Mouse (Mus musculus): Measurements from ENCODE around the gene Olfr155.

The Olfr155 gene

GRCm38 (mm10) chr4:43851265-43851664 lies at the start of gene Olfr155:
Gene Olfr155, plus strand, starts transcription at chr4:43851565.
- DNase-seq = no peak

GRCm38 (mm10) chr4:43822896-43823550 lies 28.3 kb upstream of the Olfr155 start:
- no peak for DNase-seq

- DNase-seq = no peak
Measured at GRCm38 (mm10) chr4:43823845-43824337, 27.5 kb upstream of the Olfr155 start, which contains the start of gene Olfr156. Gene Olfr156, minus strand, starts transcription at chr4:43823895.

GRCm38 (mm10) chr4:43828806-43829205 lies 22.6 kb upstream of the Olfr155 start:
- no peak for DNase-seq

- no peak for DNase-seq
Measured at GRCm38 (mm10) chr4:43832031-43832430, 19.3 kb upstream of the Olfr155 start.

GRCm38 (mm10) chr4:43833752-43834151 lies 17.6 kb upstream of the Olfr155 start:
- no peak for DNase-seq

GRCm38 (mm10) chr4:43834749-43835148 lies 16.6 kb upstream of the Olfr155 start:
- DNase-seq = no peak

- no peak for DNase-seq
Measured at GRCm38 (mm10) chr4:43838326-43838725, 13.0 kb upstream of the Olfr155 start.

GRCm38 (mm10) chr4:43840101-43840500 lies 11.3 kb upstream of the Olfr155 start, which contains the start of gene Olfr157:
Gene Olfr157, minus strand, starts transcription at chr4:43840201.
- no peak for DNase-seq

GRCm38 (mm10) chr4:43854101-43854500 lies 2.7 kb downstream of the Olfr155 start:
- DNase-seq = no peak

GRCm38 (mm10) chr4:43859886-43860285 lies 8.5 kb downstream of the Olfr155 start:
- no peak for DNase-seq

GRCm38 (mm10) chr4:43860744-43861519 lies 9.6 kb downstream of the Olfr155 start:
- DNase-seq = peak; percentile 58

GRCm38 (mm10) chr4:43863298-43863697 lies 11.9 kb downstream of the Olfr155 start:
- DNase-seq = no peak

- no peak for DNase-seq
Measured at GRCm38 (mm10) chr4:43869821-43870220, 18.5 kb downstream of the Olfr155 start.

- DNase-seq = no peak
Measured at GRCm38 (mm10) chr4:43874501-43874900, 23.1 kb downstream of the Olfr155 start.

GRCm38 (mm10) chr4:43875160-43875918 lies 24.0 kb downstream of the Olfr155 start, which contains the start of gene Reck:
Gene Reck, plus strand, starts transcription at chr4:43875530.
- peak; percentile 83 for DNase-seq

GRCm38 (mm10) chr4:43875919-43876411 lies 24.6 kb downstream of the Olfr155 start:
- DNase-seq = no peak

GRCm38 (mm10) chr4:43877230-43877629 lies 25.9 kb downstream of the Olfr155 start:
- DNase-seq = no peak

- DNase-seq = no peak
Measured at GRCm38 (mm10) chr4:43878121-43878776, 26.9 kb downstream of the Olfr155 start.

- DNase-seq = no peak
Measured at GRCm38 (mm10) chr4:43879566-43879965, 28.2 kb downstream of the Olfr155 start.

GRCm38 (mm10) chr4:43884196-43884595 lies 32.8 kb downstream of the Olfr155 start:
- no peak for DNase-seq

- no peak for DNase-seq
Measured at GRCm38 (mm10) chr4:43891247-43891646, 39.9 kb downstream of the Olfr155 start.
